Mouse (Mus musculus) spleen, postnatal 0 days (tissue): ENCODE data around the gene Olfr1375. TPM values are rescaled to one million over a fixed set of nuclear protein-coding genes. Genes with fewer than 3 reads are reported as not detected.

ENCODE experiments used
- polyA plus RNA-seq: library from polyadenylated mRNA; unstranded; fragments of >200 nt; fragmentation: Nextera tagmentation; extraction: Ambion mirVana; gene quantifications from 2 replicates; pipeline ENCODE4 v1.2.1, GENCODE M21; 2015

Olfr1375 gene
- polyA plus RNA-seq = not detected in 2 replicates

DNA sequence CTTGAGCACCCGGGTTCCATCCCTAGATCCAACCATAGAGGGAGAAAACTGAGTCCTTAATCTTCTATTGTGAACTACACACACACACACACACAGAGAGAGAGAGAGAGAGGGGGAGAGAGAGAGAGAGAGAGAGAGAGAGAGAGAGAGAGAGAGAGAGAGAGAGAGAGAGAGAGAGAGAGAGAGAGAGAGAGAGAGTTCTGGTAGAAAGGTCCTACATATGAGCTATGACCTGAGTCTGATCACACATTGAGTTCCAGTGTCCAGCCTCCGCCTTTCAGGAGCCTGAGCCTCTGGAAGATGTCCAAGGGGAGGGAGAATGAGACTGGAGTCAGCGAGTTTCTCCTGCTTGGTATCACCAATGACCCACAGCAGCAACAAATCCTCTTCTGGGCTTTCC, at the start of gene Olfr1375:
Gene Olfr1375, plus strand, starts transcription at position 301 of the 400 bp plus-strand sequence.

DNA sequence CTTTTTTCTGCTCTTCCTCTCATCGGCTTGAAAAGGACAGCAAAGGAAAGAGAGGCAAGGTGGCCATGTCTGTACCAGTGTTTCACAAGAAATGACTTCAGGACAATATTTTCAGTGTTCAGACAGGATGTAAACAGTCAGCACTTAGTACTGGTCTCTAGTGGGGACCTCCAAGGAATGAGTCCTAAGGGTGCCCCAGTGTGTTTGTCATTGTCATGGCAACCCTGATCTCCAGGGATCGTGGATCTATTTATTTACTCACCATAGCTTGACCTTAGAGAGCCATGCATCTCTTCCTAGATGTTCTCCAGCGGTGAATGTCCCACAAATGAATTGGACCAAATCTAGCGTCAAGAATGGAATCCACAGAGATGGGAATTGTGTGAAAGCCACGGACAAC, 44.6 kb upstream of the Olfr1375 start, which contains the start of gene Olfr51:
Gene Olfr51, plus strand, starts transcription at position 301 of the 400 bp plus-strand sequence.

GRCm38 (mm10) chr11:51013936-51014335, 34.0 kb upstream of the Olfr1375 start, which contains the start of gene Olfr54:
Gene Olfr54 (plus strand): TSS chr11:51014236.

DNA sequence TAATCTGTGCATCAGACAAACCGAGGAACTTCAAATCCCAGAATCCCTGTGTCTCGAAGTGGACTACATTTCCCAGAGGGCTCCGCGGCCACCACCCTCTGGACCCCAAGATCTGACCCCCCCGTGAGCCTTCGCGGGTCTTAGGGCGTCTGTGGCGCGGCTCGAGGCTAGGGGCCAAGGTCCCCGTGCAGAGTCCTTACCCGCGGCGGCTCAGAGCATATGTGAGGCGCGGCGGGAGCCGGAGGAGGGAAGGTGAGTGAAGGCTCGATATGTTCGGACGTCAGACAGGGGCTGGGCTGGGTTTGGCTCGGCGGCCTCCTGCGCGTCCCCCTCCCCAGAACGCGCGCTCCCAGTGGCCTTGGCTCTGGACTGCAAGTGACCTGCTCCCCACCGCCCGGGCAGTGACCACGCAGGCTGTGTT, 11.3 kb downstream of the Olfr1375 start, which contains the start of gene Zfp354a:
Gene Zfp354a, plus strand, starts transcription at position 107 of the 421 bp plus-strand sequence.

Other genes starting within 250 kb of the Olfr1375 start
- gene Zfp354c, start 220.4 kb upstream of the Olfr1375 start, polyA plus RNA-seq = 2.7 and 5.4 TPM in 2 replicates
- 0.05 and 0.08 TPM in 2 replicates for gene Zfp879, start 206.6 kb upstream of the Olfr1375 start, polyA plus RNA-seq
- 0.06 and 0.21 TPM in 2 replicates for gene Grm6, start 197.4 kb upstream of the Olfr1375 start, polyA plus RNA-seq
- 0.47 and 0.59 TPM in 2 replicates for gene Zfp454, start 160.5 kb upstream of the Olfr1375 start, polyA plus RNA-seq
- gene Zfp2, start 131.9 kb upstream of the Olfr1375 start, polyA plus RNA-seq = 1.8 and 2.9 TPM in 2 replicates
- gene Zfp354b, start 116.5 kb upstream of the Olfr1375 start, polyA plus RNA-seq = 0.46 and 0.48 TPM in 2 replicates
- gene 4933414I15Rik, start 104.3 kb upstream of the Olfr1375 start, polyA plus RNA-seq = not detected in 2 replicates
- gene Prop1, start 94.3 kb upstream of the Olfr1375 start, polyA plus RNA-seq = not detected in 2 replicates
- not detected in 2 replicates for gene Olfr1378, start 81.6 kb upstream of the Olfr1375 start, polyA plus RNA-seq
- gene Olfr1377, start 66.1 kb upstream of the Olfr1375 start, polyA plus RNA-seq = not detected in 2 replicates
- not detected in 2 replicates for gene Olfr51, start 44.5 kb upstream of the Olfr1375 start, polyA plus RNA-seq
- gene Olfr54, start 33.9 kb upstream of the Olfr1375 start, polyA plus RNA-seq = not detected in 2 replicates
- gene Zfp354a, start 11.1 kb downstream of the Olfr1375 start, polyA plus RNA-seq = 1.2 and 1.9 TPM in 2 replicates
- not detected in 2 replicates for gene Gm12569, start 172.4 kb downstream of the Olfr1375 start, polyA plus RNA-seq
- gene Clk4, start 213.6 kb downstream of the Olfr1375 start, polyA plus RNA-seq = 66.9 and 67.4 TPM in 2 replicates
- 0.45 and 0.66 TPM in 2 replicates for gene BC049762, start 214.9 kb downstream of the Olfr1375 start, polyA plus RNA-seq
- gene Col23a1, start 241.8 kb downstream of the Olfr1375 start, polyA plus RNA-seq = 0.72 and 1.0 TPM in 2 replicates